ENCODE assay signal across 20 mouse cellular contexts in genomic region chr14:78264876-78265275, GRCm38 (mm10). TPM values are rescaled to one million over a fixed set of nuclear protein-coding genes. Genes with fewer than 3 reads are reported as not detected.
"Had no signal": no experiment of that assay in that cellular context is flagged by ENCODE, and none has a peak within 500 bp of the region (broad histone marks: within the 10 kb centered on the region; RNA-seq: fewer than 3 reads in every experiment).

No protein-coding gene starts in this region.

- H3K4me1 ChIP-seq: midbrain, embryonic 10.5 days; midbrain, embryonic 12.5 days; neural tube, embryonic 13.5 days; neural tube, embryonic 15.5 days had no signal

- DNase-seq: lung, adult 18-20 months; lung, postnatal 10 days; lung, postnatal 4 days; midbrain, embryonic 14.5 days; retina, postnatal 1 day; right cerebral cortex, adult 18-20 months; right cerebral cortex, postnatal 25 days; right cerebral cortex, postnatal 4 days; spleen, adult 18-20 months; thymus, adult 18-20 months; thymus, postnatal 25 days; thymus, postnatal 4 days had no signal

- H3K27me3 ChIP-seq: midbrain, embryonic 12.5 days; neural tube, embryonic 13.5 days; neural tube, embryonic 15.5 days had no signal

- ATAC-seq: midbrain, embryonic 16.5 days had no signal

- H3K27ac ChIP-seq: midbrain, embryonic 10.5 days; midbrain, embryonic 12.5 days; neural tube, embryonic 13.5 days; neural tube, embryonic 15.5 days had no signal

- H3K4me3 ChIP-seq: midbrain, embryonic 10.5 days; midbrain, embryonic 12.5 days; myocyte; neural tube, embryonic 13.5 days; neural tube, embryonic 15.5 days had no signal

- H3K36me3 ChIP-seq: midbrain, embryonic 10.5 days; midbrain, embryonic 12.5 days; neural tube, embryonic 13.5 days; neural tube, embryonic 15.5 days had no signal

- H3K4me2 ChIP-seq: lung, embryonic 14.5 days; midbrain, embryonic 12.5 days; neural tube, embryonic 13.5 days; neural tube, embryonic 15.5 days had no signal

- H3K9me3 ChIP-seq: midbrain, embryonic 10.5 days; midbrain, embryonic 12.5 days; neural tube, embryonic 15.5 days had no signal

- H3K9ac ChIP-seq: lung, embryonic 14.5 days; midbrain, embryonic 12.5 days; neural tube, embryonic 13.5 days; neural tube, embryonic 15.5 days had no signal

RNA-seq across cellular contexts. Expression of gene Tnfsf11, which starts 43.0 kb away (rescaled TPM):
- total RNA-seq: megakaryocyte-erythroid progenitor cell, adult 5-6 weeks had no signal
- polyA plus RNA-seq: midbrain, embryonic 10.5 days; midbrain, embryonic 14.5 days; midbrain, embryonic 16.5 days; neural tube, embryonic 13.5 days had no signal
